Mouse (Mus musculus): ENCODE measurements around the gene Hba-a1. TPM values are rescaled to one million over a fixed set of nuclear protein-coding genes. Genes with fewer than 3 reads are reported as not detected.
"Not testable (repeated sequence)": the region's sequence is repeated elsewhere in the genome, so short reads cannot be mapped to it uniquely, and the experiment has no call there.

The Hba-a1 gene
- total RNA-seq, 2 experiments from 2014 or later = 293 to 605 TPM

DNA sequence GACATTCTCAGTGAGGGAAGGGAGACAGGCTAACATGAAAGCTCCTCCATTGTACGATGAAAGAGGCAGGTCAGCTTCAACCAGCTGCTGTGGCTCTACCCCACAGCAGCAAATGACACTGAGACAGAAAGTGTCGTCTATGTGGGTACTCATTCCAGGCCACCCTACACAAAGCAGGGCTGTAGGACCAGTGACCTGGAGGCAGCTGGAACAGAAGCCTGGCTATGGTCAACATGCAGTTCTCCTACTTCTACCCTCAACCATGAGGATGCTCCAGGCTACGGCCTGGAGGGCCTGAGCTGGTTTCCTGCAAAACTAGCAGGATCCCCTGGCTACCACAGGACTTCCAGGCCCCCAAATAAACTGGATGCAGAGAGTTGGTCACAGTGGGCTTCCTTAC lies 26.7 kb upstream of the Hba-a1 start:
- DNase-seq (ENCODE audit: low spot score in 2 of 2) = no peak

DNA sequence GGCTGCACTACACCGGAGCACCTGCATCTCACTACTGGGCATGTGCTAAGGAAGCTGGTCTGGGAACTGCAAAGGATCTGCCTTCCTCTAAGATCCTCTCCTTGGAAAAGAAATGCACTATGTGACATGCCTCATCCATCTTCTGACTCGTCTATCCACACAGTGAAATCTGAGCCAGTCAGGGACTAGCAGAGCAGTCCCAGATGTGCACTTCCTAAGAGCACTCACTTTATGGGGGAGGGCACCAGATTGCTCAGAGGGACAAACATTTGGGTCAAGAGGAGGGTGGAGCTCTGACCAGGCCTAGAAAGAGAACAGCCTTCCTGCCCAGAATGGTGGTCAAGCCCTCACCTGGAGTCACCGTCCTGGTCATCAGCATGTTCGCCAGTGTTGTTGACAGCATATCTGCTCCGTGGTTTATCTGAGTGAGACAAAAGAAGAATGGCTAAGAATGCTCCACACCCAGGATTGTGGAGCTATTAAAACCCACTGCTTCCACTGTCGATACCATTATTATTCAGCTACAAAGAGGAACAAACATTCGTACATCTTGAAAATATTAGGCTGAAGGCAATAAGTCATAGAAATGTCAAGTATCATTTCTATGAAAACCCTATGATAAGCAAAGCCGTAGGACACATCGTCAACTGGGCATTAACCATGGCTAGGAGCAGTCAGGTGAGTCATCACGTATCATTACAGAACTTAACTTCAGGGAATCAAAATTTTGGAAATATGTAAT lies 20.5 kb upstream of the Hba-a1 start:
- DNase-seq (ENCODE audit: low spot score in 2 of 2) = no peak

DNA sequence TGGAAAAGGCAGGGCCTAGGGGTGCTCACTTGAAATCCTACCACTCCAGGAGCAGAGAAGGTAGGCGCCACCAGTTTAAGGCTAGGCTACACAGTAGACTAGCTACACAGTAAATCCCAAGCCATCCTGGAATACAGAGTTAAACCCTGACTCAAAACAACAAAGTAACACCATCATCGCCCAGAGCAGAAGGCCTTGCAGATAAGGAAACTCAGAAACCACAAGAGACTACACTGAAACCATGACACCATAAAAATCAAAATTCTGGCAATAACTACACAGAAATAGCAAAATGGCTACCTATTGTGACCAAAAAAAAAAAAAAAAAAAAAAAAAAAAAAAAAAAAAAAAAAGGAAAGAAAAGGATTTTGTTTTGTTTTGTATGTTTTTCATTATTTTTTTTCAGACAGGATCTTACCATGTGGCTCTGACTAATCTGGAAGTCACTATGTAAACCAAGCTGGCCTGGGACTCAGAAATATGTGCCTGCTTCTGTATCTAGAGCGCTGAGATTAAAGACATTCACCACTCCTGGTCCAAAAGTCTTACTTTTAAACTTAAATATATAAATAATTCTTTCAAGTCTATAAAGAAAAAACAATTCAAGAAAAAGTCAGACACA lies 18.1 kb upstream of the Hba-a1 start:
- DNase-seq (ENCODE audit: low spot score in 2 of 2) = no peak

DNA sequence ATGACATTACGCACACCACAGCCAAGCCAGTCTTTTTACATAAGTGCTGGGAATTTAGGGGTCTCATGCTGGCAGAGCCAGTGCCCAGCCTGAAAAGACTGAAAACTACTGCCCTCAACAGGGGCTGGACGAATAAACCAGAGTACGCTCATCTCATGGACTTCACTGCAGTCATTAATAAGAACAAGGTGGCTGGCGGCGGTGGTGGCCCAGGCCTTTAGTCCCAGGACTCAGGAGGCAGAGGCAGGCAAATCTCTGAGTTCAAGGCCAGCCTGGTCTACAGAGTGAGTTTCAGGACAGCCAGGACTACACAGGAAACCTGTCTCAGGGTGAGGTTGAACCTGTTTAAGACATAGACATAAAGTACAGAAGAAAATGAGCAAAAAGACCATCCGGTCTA lies 17.1 kb upstream of the Hba-a1 start:
- DNase-seq (ENCODE audit: low spot score in 2 of 2) = no peak

DNA sequence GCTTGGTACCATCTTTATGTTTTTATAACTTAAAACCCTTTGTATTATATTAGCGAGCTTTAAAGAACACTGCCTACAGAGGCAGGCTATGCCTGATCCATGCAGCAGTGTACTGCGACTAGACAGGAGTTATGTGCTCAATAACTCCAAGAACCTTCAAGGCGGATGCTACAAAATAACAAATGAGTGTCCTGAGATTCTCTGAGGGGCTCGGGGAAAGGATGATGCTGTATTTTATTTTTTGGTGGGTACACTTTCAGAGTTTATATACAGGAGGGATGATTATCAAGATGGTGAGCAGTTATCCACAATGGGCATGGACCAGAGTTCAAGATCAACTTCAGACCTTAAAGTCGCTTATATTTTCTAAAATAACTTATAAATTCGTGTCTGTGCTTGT lies 16.5 kb upstream of the Hba-a1 start:
- no peak for DNase-seq (ENCODE audit: low spot score in 2 of 2)

DNA sequence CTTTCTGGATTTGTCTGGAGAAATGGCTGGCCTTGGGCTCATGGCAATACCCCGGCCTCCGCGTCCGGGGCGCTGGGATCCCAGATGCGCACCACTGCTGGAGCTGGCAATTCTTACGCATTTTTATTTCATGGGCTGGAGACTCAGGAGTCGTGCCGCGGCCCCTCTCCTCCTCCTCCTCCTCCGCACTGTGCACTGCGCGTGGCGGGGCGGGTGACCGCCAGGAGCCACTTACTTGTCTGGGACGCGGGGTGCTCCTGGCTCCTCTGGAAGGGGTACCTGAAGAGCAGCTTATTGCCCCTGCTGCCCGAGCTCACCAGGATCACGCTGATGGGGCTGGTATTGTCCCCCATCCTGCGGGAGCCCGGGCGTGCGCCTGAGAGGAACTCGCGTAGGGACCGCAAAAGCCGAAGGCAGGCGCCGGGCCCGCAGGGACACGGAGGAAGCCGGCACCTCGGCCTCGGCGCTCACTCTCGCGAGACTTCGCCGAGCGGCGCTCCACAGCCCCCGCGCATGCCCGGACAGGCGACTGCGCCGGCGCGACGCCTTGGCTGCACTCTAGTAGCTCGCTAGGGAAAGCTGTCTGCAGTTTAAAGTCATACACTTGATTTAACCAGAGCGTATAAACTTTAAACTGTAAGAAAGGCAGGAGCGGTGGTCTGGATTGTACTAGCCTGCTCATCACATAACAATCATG lies 16.0 kb upstream of the Hba-a1 start, which contains the start of gene Nprl3:
Nprl3 (minus strand) TSS at position 520 of the 697 bp plus-strand sequence.
- DNase-seq (ENCODE audit: low spot score in 2 of 2) = peak; percentile 97

DNA sequence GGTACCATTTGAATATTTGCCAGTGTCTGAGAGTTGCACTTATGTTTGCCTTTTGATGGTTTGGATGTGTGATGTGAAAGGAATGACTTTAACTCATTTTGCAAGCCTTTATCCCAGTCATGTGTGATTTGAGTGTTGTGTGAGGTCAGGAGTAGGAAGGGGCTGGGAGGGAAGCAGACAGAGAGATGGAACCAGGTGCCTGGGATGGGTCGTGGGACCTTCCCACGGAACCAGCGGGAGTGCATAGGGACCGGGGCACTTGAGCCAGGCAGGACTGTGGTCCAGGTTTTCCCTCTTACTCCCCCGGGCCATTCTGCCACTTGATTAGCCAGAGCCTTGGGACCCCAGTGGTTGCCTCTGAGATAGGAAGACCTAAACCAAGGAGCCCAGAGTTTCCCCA lies 15.3 kb upstream of the Hba-a1 start:
- DNase-seq (ENCODE audit: low spot score in 2 of 2) = no peak

DNA sequence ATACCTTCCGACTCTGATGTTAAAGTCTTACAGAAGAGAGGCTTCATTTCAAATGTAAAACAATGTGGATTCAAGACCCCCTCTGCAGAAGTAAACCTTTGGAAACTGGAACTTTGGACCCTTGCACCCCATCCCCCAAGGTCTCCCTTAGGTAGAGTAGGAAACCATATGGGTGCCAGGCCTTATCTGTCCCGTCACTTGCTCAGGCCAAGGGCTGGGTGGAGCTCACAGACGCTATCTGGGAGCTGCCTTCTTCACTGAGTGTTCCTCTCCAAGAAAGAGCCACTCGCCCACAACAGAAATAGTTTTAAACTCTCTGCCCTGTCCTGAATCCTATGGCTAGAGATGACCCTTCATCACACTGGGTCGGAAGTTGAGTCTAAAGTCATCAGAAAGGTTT lies 14.4 kb upstream of the Hba-a1 start:
- DNase-seq (ENCODE audit: low spot score in 2 of 2) = no peak

DNA sequence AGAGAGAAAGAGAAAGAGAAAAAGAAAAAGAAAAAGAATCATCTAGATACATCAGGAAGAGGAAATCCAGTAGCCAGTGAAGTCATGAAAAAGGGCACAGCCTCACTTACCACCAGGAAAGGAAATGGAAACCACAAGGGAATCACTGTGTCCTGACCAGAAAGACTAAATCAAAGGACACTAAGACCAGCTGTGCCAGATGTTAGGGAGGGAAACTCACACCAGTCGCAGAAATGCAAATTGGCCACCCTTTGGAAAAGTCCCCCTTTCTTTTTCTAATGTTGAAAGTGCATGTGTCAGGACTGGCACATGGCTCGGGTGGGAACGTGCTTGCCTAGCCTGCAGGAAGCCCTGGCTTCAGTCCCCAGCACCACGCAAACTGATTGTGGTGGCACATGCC lies 12.1 kb upstream of the Hba-a1 start:
- no peak for DNase-seq (ENCODE audit: low spot score in 2 of 2)

DNA sequence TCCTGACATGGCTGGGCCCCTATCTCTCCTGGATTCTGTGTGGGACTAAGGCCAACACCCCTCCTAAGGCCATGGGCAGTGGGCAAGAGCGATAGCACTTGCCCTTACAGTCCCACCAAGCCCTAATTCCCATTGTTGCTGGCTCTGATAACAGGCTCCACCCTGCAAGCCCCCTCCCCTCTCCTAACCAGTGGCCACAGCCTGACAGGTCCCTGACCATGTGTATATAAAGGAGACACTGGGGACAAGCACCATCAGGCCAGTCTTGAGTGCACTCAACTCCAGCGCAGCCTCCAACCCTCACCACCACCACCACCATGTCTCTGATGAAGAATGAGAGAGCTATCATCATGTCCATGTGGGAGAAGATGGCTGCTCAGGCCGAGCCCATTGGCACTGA lies 7.0 kb upstream of the Hba-a1 start, which contains the start of gene Hba-x:
Hba-x (plus strand) TSS at position 54 of the 400 bp plus-strand sequence.
- no peak for DNase-seq (ENCODE audit: low spot score in 2 of 2)

DNA sequence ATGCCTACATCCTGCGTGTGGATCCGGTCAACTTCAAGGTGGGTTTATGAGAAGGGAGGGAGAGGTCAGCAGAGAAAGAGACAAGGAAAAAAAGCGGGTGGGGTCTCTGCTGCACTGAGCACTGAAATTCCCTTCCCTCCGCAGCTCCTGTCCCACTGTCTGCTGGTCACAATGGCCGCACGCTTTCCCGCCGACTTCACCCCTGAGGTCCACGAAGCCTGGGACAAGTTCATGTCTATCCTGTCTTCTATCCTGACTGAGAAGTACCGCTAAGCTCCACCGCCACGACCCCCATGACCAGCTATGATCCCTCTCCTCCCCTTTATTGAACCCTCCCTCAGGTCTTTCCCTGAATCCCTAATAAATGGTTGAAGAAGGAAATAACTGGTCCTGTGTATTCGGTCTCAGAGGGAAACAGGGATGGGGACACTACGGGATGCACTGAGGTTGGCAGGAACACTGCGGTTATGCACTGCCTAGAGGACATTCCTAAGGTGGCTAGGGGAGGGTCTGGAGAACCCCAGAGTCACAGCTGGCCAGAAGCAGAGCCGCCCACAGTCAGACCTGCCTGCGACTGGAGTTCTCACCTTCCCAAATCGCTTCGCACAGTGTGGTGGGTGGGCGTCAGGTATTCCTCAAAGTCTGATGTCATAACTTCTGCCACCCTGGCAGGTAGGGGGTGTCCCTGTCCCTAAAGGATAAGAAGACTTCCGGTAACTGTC lies 5.4 kb upstream of the Hba-a1 start:
- no peak for DNase-seq (ENCODE audit: low spot score in 2 of 2)

DNA sequence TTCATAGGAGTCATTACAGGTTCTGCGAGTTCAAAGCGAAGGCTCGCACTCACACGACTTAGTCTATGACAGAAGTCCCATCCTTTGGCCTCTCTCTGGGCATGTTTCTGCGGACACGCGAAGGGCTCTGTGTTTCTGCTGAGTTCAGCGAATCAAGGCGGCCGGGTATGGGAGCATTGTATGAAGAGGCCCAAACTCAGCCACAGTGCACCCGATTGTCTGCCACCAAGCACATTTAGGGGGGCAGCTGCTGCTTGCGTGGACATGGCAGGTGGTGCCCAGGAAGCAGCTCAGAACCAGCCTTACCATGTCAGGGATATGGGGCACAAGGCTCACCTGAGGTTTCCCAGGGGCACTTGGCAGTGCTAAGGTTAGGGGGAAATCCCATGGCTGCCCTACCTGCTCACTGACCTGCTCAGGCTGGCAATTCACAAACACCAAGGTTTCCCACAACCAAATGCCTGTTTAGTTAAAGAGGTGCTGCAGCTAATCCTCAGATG lies 4.8 kb upstream of the Hba-a1 start:
- DNase-seq (ENCODE audit: low spot score in 2 of 2) = no peak

DNA sequence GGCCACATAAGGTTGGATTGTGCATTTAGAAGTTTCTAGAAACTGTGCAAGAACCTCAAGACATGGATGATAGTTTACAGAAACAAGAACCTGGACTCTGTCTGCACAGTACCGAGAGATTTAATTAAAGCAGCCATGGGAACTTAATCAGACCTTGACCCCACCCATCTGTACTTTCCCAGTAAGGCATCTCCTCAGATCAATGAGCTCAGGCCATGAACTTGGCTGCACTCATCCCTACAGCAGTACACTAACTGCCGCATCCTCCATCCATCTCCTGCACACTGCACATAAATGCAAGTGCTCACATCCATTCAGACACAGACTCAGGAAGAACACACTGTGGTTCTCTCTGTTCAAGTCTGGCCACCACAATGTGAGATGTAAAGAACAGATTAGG lies 2.7 kb upstream of the Hba-a1 start:
- DNase-seq (ENCODE audit: low spot score in 2 of 2) = no peak

DNA sequence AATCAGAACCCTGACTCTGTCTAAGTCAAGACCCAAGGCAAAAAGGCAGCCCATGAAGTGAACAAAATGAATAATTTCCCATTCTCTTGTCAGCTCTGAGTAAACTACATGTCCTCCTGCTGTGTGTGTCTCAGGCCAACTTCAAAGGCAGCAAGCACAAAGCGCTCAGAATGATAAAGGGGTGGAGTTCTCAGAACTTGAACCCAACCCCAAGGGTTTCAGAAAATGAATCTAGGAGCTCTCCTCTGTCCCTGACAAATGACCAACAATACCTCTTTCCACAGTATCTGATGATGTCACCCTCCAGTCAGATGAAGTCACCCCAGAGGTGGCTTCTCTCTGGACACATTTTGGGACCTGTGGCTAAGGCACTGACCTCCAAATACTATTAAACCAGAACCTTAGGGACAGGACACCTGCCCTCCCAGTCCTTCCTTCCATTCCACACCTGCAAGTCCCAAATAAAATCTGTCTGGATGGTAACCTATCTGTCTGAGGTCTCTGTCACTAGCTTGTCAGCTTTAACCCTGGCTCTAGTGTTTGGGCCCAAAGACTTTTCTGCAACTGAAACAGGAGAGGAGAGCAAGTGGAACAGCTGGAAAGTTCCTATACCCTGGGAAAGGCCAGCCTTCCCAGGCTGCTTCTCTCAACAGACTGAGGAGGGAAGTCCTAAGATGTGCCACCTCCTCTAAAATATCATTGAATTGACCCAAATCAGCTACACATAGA lies 1.7 kb upstream of the Hba-a1 start:
- DNase-seq (ENCODE audit: low spot score in 2 of 2) = no peak

DNA sequence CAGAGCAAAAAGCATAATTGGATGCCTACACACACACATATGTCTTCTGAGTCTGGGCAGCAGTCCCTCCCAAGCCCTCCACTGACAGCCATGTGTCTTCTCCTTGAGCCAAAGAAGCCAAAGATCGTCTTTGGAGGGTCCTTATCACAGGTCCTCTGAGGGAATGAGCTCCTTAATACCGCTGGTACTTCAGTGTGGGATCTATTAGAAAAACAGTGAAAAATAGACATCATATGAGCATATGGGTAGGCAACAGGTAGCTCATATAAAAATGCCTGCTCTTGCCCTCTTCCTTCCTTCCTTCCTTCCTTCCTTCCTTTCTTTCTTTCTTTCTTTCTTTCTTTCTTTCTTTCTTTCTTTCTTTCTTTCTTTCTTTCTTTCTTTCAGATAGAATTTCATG lies 1.3 kb downstream of the Hba-a1 start:
- DNase-seq (ENCODE audit: low spot score in 2 of 2) = not testable (repeated sequence)

DNA sequence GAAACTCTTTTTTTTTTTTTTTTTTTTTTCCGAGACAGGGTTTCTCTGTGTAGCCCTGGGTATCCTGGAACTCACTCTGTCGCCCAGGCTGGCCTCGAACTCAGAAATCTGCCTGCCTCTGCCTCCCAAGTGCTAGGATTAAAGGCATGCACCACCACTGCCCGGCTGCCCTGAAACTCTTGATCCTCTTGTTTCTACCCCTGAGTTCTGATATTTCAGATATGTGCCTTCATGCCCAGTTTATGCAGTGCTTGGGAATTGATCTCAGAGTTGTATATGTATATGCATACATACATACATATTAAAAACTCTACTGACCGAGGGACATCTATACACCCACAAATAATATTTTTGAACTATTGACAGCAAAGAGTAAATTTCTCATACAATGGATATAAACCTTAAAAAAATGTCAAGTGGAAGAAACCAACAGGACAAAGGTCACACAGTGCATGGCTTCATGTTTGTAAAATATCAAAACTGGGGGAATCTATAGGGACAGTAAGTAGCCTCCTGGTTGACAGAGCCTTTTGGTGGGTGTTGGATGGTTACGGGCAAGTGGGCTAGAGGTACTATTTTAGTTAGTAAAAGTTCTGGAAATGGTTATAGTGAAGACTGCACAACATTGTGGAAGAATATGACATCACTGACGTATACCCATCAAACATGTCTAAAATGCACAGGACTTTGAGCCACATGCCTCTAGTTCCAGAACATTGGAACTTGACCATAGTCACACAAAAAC lies 1.9 kb downstream of the Hba-a1 start:
- no peak for DNase-seq (ENCODE audit: low spot score in 2 of 2)

DNA sequence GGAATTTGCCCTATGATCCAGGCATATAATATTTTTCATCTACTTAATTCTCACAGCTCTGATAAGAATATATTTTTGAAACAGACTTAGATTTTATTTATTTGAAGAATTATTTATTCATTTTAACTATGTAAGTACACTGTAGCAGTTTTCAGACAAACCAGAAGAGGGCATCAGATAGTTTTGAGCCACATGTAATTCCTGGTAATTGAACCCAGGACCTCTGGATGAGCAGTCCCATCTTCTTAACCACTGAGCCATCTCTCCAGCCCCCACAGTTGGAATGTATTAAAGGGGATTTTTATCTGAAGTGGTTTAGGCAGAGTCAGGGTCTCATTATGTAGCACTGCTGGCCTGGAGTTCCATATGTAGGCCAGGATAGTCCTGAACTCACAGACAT lies 2.6 kb downstream of the Hba-a1 start:
- not testable (repeated sequence) for DNase-seq (ENCODE audit: low spot score in 2 of 2)

DNA sequence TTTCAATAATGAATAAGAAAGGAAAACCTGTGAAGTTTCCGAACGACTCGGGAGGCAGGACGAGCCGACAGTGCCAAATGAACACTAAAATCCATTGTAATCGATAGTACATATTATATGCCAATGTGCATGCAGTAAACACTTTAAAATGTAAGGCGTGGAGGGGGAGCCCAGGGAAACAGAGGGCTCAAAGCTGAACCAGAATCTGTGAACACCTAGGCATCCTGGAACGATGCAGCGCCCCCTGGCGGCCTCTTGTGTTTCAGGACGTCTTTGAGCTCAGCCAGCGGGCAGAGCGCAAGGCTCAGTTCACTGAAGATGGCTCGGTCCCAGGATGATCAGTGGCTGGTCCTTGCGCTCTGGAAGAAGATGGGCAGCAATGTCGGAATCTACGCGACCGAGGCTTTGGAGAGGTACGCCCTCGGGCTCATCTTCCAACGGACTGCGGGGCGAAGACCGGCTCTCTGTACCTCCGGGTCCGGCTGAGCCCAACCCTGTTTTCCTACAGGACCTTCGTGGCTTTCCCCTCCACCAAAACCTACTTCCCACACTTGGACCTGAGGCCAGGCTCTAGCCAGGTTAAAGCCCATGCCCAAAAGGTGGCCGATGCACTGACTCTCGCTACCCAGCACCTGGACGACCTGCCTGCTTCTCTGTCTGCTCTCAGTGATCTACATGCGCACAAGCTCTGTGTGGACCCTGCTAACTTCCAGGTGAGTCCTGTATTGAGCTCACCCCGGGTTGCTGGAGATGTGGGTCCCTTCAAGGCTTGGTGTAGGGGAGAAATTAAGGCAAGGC lies 3.6 kb downstream of the Hba-a1 start, which contains the start of gene Hbq1b:
Hbq1b (plus strand) TSS at position 271 of the 798 bp plus-strand sequence.
- DNase-seq (ENCODE audit: low spot score in 2 of 2) = peak; percentile 54 to 79

DNA sequence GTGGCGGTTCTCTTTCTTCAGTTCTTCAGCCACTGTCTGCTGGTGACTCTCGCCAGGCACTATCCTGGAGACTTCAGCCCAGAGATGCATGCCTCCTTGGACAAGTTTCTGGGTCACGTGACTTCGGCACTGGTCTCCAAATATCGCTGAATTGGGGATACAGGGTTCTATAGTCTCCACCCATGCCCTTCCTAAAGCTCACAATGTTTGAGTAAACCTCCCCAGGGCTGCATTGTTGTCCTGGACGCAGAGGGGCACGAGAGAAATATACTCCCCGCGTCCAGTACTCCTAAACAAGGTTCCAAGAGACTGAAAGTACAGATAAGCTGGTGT lies 4.1 kb downstream of the Hba-a1 start:
- no peak for DNase-seq (ENCODE audit: low spot score in 2 of 2)
